Mouse (Mus musculus): ENCODE results near the gene Olfr126.

Gene Olfr126

DNA sequence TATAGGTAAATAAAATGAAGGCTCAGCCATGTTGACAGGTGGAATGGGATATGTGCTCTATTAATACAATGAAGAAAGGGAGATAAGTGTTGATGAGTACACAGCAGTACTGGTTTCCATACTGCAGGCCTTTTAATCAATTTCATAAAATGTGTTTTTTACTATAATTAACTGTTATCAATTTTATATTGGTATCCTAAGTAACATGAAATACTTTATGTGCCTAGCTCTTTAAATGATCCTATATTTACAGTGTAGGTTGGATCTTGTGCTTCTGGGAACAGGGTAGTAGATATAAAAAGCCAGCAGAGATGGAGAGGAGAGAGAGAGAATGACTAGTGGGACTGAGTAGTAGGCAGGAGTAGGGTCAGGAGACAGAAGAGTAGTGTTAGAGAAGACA is at the start of gene Olfr126:
TSS of gene Olfr126 (plus strand) at position 301 of the 400 bp plus-strand sequence.
- no peak for DNase-seq (ENCODE audit: low spot score in 2 of 2)

GRCm38 (mm10) chr17:37799588-37799987 is 47.7 kb upstream of the Olfr126 start, which contains the start of gene Olfr124:
Olfr124 (plus strand) TSS chr17:37799888.
- DNase-seq (ENCODE audit: low spot score in 2 of 2): no peak

DNA sequence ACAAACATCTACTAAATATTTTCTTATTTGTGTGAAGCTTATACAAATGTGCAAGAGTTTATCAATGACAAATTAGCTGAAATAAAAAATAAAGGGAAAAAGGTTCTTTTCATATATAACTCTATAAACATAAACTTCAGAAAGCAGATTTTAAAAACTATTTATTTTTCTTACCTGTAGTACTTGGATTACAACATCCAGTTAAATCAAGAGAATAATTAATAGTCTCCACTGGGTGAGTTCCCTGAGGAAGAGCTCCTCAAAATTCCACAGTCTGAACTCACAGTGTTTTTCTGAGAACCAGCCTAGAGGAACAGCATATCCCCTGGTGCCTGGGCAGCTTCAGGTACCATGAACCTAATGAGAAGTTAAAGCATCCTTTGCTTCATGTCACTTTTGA is 14.6 kb upstream of the Olfr126 start, which contains the start of gene Olfr125:
TSS of gene Olfr125 (plus strand) at position 301 of the 400 bp plus-strand sequence.
- no peak for DNase-seq (ENCODE audit: low spot score in 2 of 2)

DNA sequence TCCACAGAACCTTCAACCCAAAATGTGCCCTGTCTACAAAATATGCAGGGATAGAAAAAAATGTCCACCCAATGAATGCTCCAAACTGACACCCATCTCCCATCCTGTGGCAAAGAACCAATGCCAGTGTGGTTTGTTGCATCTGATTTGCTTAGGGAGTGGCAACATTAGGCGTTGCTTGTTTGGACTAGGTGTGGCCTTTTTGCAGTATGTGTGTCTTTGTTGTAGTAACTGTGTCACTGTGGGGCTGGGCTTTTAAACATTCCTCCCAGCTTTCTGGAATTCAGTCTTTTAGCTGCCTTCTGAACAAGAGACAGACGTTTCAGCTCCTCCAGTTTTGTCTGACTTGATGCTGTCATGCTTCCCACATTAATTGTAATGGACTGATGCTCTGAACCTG is 16.6 kb downstream of the Olfr126 start:
- DNase-seq (ENCODE audit: low spot score in 2 of 2): no peak

GRCm38 (mm10) chr17:37869676-37870205 is 22.5 kb downstream of the Olfr126 start:
- no peak for DNase-seq (ENCODE audit: low spot score in 2 of 2)

DNA sequence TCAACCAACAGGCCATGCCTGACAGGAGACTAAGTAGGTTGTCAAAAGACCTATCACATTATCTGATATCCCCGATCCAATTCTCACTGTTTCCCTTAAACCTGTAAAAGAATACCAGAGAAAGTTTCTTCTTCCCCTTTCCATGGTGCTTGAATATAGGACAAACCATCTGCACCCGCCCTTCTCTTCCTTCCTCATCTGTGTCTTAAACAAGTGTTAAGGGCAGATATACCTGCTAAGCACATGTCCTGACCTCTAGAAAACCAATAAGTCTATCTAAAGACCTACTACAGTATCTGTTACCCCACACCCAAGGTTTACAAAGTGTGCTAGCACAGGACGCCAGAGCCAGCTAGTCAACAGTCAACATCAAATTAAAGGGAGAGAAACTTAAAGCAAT is 26.5 kb downstream of the Olfr126 start:
- DNase-seq (ENCODE audit: low spot score in 2 of 2): no peak

- no peak for DNase-seq (ENCODE audit: low spot score in 2 of 2)
Measured at GRCm38 (mm10) chr17:37900137-37900536, 52.9 kb downstream of the Olfr126 start, which contains the start of gene Olfr127. Olfr127 (plus strand) TSS chr17:37900437.
